Mouse (Mus musculus) ES-Bruce4 (cell line): ENCODE measurements around the gene Opalin. TPM values are rescaled to one million over a fixed set of nuclear protein-coding genes. Genes with fewer than 3 reads are reported as not detected.

ENCODE experiments used
- H3K27ac ChIP-seq: 2 replicates; pipeline ENCODE4 v1.5.1; 2012; ENCODE audit warnings: low read length, inconsistent platforms; ENCODE audit not compliant: insufficient read depth
- H3K27me3 ChIP-seq: 2 replicates; pipeline ENCODE4 v1.6.1; 2012; ENCODE audit warnings: mild to moderate bottlenecking, low read length, inconsistent platforms; ENCODE audit not compliant: control insufficient read depth, poor library complexity, insufficient read depth, severe bottlenecking
- H3K36me3 ChIP-seq: 2 replicates; pipeline ENCODE4 v1.6.1; 2012; ENCODE audit warnings: inconsistent platforms, mild to moderate bottlenecking, low read length, moderate library complexity; ENCODE audit not compliant: control insufficient read depth, poor library complexity, insufficient read depth, severe bottlenecking
- H3K4me1 ChIP-seq: one replicate; pipeline ENCODE4 v1.8.1; 2011; ENCODE audit warnings: low read length; ENCODE audit not compliant: control insufficient read depth, insufficient read depth
- H3K4me3 ChIP-seq: 2 replicates; pipeline ENCODE4 v1.5.1; 2011; ENCODE audit warnings: low read depth, mild to moderate bottlenecking, low read length
- H3K9ac ChIP-seq: 2 replicates; pipeline ENCODE4 v1.6.1; 2012; ENCODE audit warnings: low read depth, mild to moderate bottlenecking, inconsistent platforms; ENCODE audit not compliant: poor library complexity, severe bottlenecking
- H3K9me3 ChIP-seq: replicated peaks from 2 replicates; pipeline ENCODE4 v1.6.1; 2012; ENCODE audit warnings: mild to moderate bottlenecking, low read length, inconsistent platforms; ENCODE audit not compliant: control insufficient read depth, poor library complexity, insufficient read depth, severe bottlenecking
- CTCF ChIP-seq: IDR thresholded peaks from one replicate; pipeline ENCODE4 v1.8.1; 2011; ENCODE audit warnings: low read depth, low read length
- EP300 ChIP-seq: IDR thresholded peaks from 2 replicates; pipeline ENCODE4 v1.6.1; 2011; ENCODE audit warnings: low read depth, low read length; ENCODE audit not compliant: insufficient read depth
- POLR2A ChIP-seq: IDR thresholded peaks from one replicate; pipeline ENCODE4 v1.8.1; 2011; ENCODE audit warnings: low read length; ENCODE audit not compliant: insufficient read depth
- polyA plus RNA-seq: library from polyadenylated mRNA; stranded (reverse); fragments of >200 nt; gene quantifications from 2 replicates; pipeline ENCODE4 v1.2.4, GENCODE M21; 2011; ENCODE audit warnings: low read depth; ENCODE audit not compliant: missing spikeins, insufficient read depth, insufficient read length

Opalin gene
- polyA plus RNA-seq: not detected in 2 replicates

GRCm38 (mm10) chr19:41076906-41077305 lies at the start of gene Opalin:
Opalin (minus strand) TSS chr19:41077113.
- no peak within 1 kb of the TSS for H3K9ac ChIP-seq
- no peaks in the 10 kb centered on the region for H3K27me3 ChIP-seq
- H3K36me3 ChIP-seq: no peaks in the 10 kb centered on the region
- H3K9me3 ChIP-seq: no peaks in the 10 kb centered on the region
- TF ChIP-seq CTCF (no peak), EP300 (no peak), POLR2A (no peak)
- H3K27ac ChIP-seq: no peak within 1 kb of the TSS
- no peaks in the 10 kb centered on the region for H3K4me1 ChIP-seq
- no peak within 1 kb of the TSS for H3K4me3 ChIP-seq

- Histone ChIP-seq H3K27me3 (no peaks in the 10 kb centered on the region), H3K36me3 (no peaks in the 10 kb centered on the region), H3K4me3 (no peak overlapping the region), H3K9me3 (no peaks in the 10 kb centered on the region), H3K9ac (no peak overlapping the region), H3K27ac (no peak overlapping the region), H3K4me1 (no peaks in the 10 kb centered on the region)
- TF ChIP-seq POLR2A: no peak
- no peak for TF ChIP-seq EP300
- TF ChIP-seq CTCF: no peak
These were observed 46.1 kb upstream of the Opalin start for GRCm38 (mm10) chr19:41123009-41123408.

GRCm38 (mm10) chr19:41119924-41120323 lies 43.0 kb upstream of the Opalin start:
- no peaks in the 10 kb centered on the region for H3K9me3 ChIP-seq
- H3K27me3 ChIP-seq: no peaks in the 10 kb centered on the region
- TF ChIP-seq EP300: no peak
- no peak for TF ChIP-seq POLR2A
- TF ChIP-seq CTCF: no peak
- no peaks in the 10 kb centered on the region for H3K36me3 ChIP-seq
- no peak overlapping the region for H3K27ac ChIP-seq
- no peaks in the 10 kb centered on the region for H3K4me1 ChIP-seq
- H3K4me3 ChIP-seq: no peak overlapping the region
- H3K9ac ChIP-seq: no peak overlapping the region

- H3K9ac ChIP-seq: no peak overlapping the region
- no peaks in the 10 kb centered on the region for H3K4me1 ChIP-seq
- no peak for TF ChIP-seq CTCF
- H3K4me3 ChIP-seq: no peak overlapping the region
- H3K27me3 ChIP-seq: no peaks in the 10 kb centered on the region
- H3K36me3 ChIP-seq: no peaks in the 10 kb centered on the region
- H3K27ac ChIP-seq: no peak overlapping the region
- no peaks in the 10 kb centered on the region for H3K9me3 ChIP-seq
These were observed 41.4 kb upstream of the Opalin start for GRCm38 (mm10) chr19:41118346-41118745.

GRCm38 (mm10) chr19:41117334-41117733 lies 40.4 kb upstream of the Opalin start:
- H3K9me3 ChIP-seq: no peaks in the 10 kb centered on the region
- TF ChIP-seq CTCF (no peak), POLR2A (no peak), EP300 (no peak)
- no peaks in the 10 kb centered on the region for H3K4me1 ChIP-seq
- no peaks in the 10 kb centered on the region for H3K36me3 ChIP-seq
- H3K27me3 ChIP-seq: no peaks in the 10 kb centered on the region
- H3K4me3 ChIP-seq: no peak overlapping the region
- H3K9ac ChIP-seq: no peak overlapping the region
- H3K27ac ChIP-seq: no peak overlapping the region

GRCm38 (mm10) chr19:41114611-41115010 lies 37.7 kb upstream of the Opalin start:
- Histone ChIP-seq H3K36me3 (no peaks in the 10 kb centered on the region), H3K4me1 (no peaks in the 10 kb centered on the region), H3K4me3 (no peak overlapping the region), H3K27ac (no peak overlapping the region), H3K9ac (no peak overlapping the region), H3K9me3 (no peaks in the 10 kb centered on the region), H3K27me3 (no peaks in the 10 kb centered on the region)
- TF ChIP-seq CTCF (no peak), POLR2A (no peak), EP300 (no peak)
